Mouse (Mus musculus) limb, embryonic 15.5 days (tissue): Measurements from ENCODE around the gene Rin1. TPM values are rescaled to one million over a fixed set of nuclear protein-coding genes. Genes with fewer than 3 reads are reported as not detected.

Source experiments
- polyA plus RNA-seq: library from polyadenylated mRNA; unstranded; fragments of >200 nt; fragmentation: Nextera tagmentation; extraction: Ambion mirVana; gene quantifications from 2 replicates; pipeline ENCODE4 v1.2.1, GENCODE M21; 2015

Gene Rin1
- polyA plus RNA-seq, 1 experiment from 2014 or later, result 3.2 TPM

Other genes with a start within 250 kb of the Rin1 start
- gene Gm21992, start 238.9 kb upstream of the Rin1 start, polyA plus RNA-seq, result 31.2 and 31.5 TPM in 2 replicates
- 70.3 and 70.7 TPM in 2 replicates for gene Rbm14, start 238.8 kb upstream of the Rin1 start, polyA plus RNA-seq
- gene Ccs, start 211.1 kb upstream of the Rin1 start, polyA plus RNA-seq, result 63.7 and 63.9 TPM in 2 replicates
- 0.16 TPM in 1 of 2 replicates, not detected in the other for gene Ccdc87, start 211.1 kb upstream of the Rin1 start, polyA plus RNA-seq
- 48.6 and 49.4 TPM in 2 replicates for gene Ctsf, start 195.4 kb upstream of the Rin1 start, polyA plus RNA-seq
- 9.5 and 14.1 TPM in 2 replicates for gene Actn3, start 172.6 kb upstream of the Rin1 start, polyA plus RNA-seq
- 9.9 and 11.4 TPM in 2 replicates for gene Zdhhc24, start 171.8 kb upstream of the Rin1 start, polyA plus RNA-seq
- 3.0 and 3.3 TPM in 2 replicates for gene Bbs1, start 143.9 kb upstream of the Rin1 start, polyA plus RNA-seq
- gene Dpp3, start 122.2 kb upstream of the Rin1 start, polyA plus RNA-seq, result 127 and 135 TPM in 2 replicates
- 2.6 and 4.0 TPM in 2 replicates for gene Peli3, start 107.4 kb upstream of the Rin1 start, polyA plus RNA-seq
- gene Mrpl11, start 88.3 kb upstream of the Rin1 start, polyA plus RNA-seq, result 80.5 and 83.4 TPM in 2 replicates
- gene Npas4, start 60.2 kb upstream of the Rin1 start, polyA plus RNA-seq, result not detected in 2 replicates
- gene Slc29a2, start 26.6 kb upstream of the Rin1 start, polyA plus RNA-seq, result 4.4 and 5.2 TPM in 2 replicates
- gene B4gat1, start 11.7 kb upstream of the Rin1 start, polyA plus RNA-seq, result 45.1 and 47.9 TPM in 2 replicates
- 2.5 and 3.0 TPM in 2 replicates for gene AC124502.3, start 11.6 kb upstream of the Rin1 start, polyA plus RNA-seq
- gene Brms1, start 9.1 kb upstream of the Rin1 start, polyA plus RNA-seq, result 41.6 and 42.4 TPM in 2 replicates
- gene Cd248, start 17.6 kb downstream of the Rin1 start, polyA plus RNA-seq, result 95.9 and 117 TPM in 2 replicates
- gene Tmem151a, start 35.0 kb downstream of the Rin1 start, polyA plus RNA-seq, result 1.0 and 2.2 TPM in 2 replicates
- 126 and 140 TPM in 2 replicates for gene Yif1a, start 38.1 kb downstream of the Rin1 start, polyA plus RNA-seq
- gene Cnih2, start 48.0 kb downstream of the Rin1 start, polyA plus RNA-seq, result 17.6 and 26.3 TPM in 2 replicates
- 239 and 270 TPM in 2 replicates for gene Rab1b, start 56.6 kb downstream of the Rin1 start, polyA plus RNA-seq
- 13.0 and 16.9 TPM in 2 replicates for gene Klc2, start 68.1 kb downstream of the Rin1 start, polyA plus RNA-seq
- gene Pacs1, start 222.6 kb downstream of the Rin1 start, polyA plus RNA-seq, result 19.9 and 23.7 TPM in 2 replicates
- gene Sf3b2, start 245.0 kb downstream of the Rin1 start, polyA plus RNA-seq, result 291 and 302 TPM in 2 replicates
- gene Gal3st3, start 247.8 kb downstream of the Rin1 start, polyA plus RNA-seq, result 4.7 and 5.5 TPM in 2 replicates